Mouse (Mus musculus) heart, embryonic 14.5 days (tissue): ENCODE data around the gene Ccdc13. TPM values are rescaled to one million over a fixed set of nuclear protein-coding genes. Genes with fewer than 3 reads are reported as not detected.

ENCODE experiments used
- ATAC-seq: fragments of 200-750 bp; cut with Nextera tagmentation; 2 replicates; pipeline ENCODE4 v1.8.0; 2017; ENCODE audit warnings: low read depth, moderate TSS enrichment; ENCODE audit not compliant: insufficient number of reproducible peaks, insufficient read depth, low FRiP score
- H3K27ac ChIP-seq, 2 experiments: fragments of 200-500 bp in 1 of 2; fragments of 300-500 bp in 1 of 2; sonication (generic) in 1 of 2; replicated peaks in 1 of 2; 2 replicates each; pipeline ENCODE4 v1.5.1; 2012 to 2014; ENCODE audit warnings: low read depth in 2 of 2, low read length in 2 of 2, control low read depth in 1 of 2, mild to moderate bottlenecking in 1 of 2, mixed read lengths in 1 of 2; ENCODE audit not compliant: control insufficient read depth in 1 of 2, insufficient read depth in 1 of 2
- H3K27me3 ChIP-seq: fragments of 300-500 bp; sonication (generic); 2 replicates; pipeline ENCODE4 v1.6.1; 2014; ENCODE audit warnings: mild to moderate bottlenecking, low read length, control low read depth; ENCODE audit not compliant: control insufficient read depth, insufficient read depth
- H3K36me3 ChIP-seq: fragments of 300-500 bp; sonication (generic); 2 replicates; pipeline ENCODE4 v1.6.1; 2014; ENCODE audit warnings: mild to moderate bottlenecking, control low read depth, low read length, mixed read lengths; ENCODE audit not compliant: control insufficient read depth, insufficient read depth
- H3K4me1 ChIP-seq, 2 experiments: fragments of 200-500 bp in 1 of 2; fragments of 300-500 bp in 1 of 2; sonication (generic) in 1 of 2; 2 replicates each; pipeline ENCODE4 v1.6.1; 2012 to 2014; ENCODE audit warnings: low read length in 2 of 2, control low read depth in 1 of 2, mixed read lengths in 1 of 2; ENCODE audit not compliant: control insufficient read depth in 2 of 2, insufficient read depth in 2 of 2
- H3K4me2 ChIP-seq: fragments of 300-500 bp; sonication (generic); 2 replicates; pipeline ENCODE4 v1.6.1; 2014; ENCODE audit warnings: mild to moderate bottlenecking, low read length
- H3K4me3 ChIP-seq, 2 experiments: fragments of 200-500 bp in 1 of 2; fragments of 300-500 bp in 1 of 2; sonication (generic) in 1 of 2; 2 replicates each; pipeline ENCODE4 v1.5.1; 2012 to 2014; ENCODE audit warnings: low read length in 2 of 2, mild to moderate bottlenecking in 2 of 2, control low read depth in 1 of 2, low read depth in 1 of 2, moderate library complexity in 1 of 2; ENCODE audit not compliant: control insufficient read depth in 1 of 2, insufficient read depth in 1 of 2
- H3K9ac ChIP-seq: fragments of 300-500 bp; sonication (generic); 2 replicates; pipeline ENCODE4 v1.6.1; 2014; ENCODE audit warnings: mild to moderate bottlenecking, low read length
- H3K9me3 ChIP-seq: fragments of 300-500 bp; sonication (generic); 2 replicates; pipeline ENCODE4 v1.6.1; 2016; ENCODE audit warnings: low read length, control low read depth; ENCODE audit not compliant: control insufficient read depth
- WGBS: fragments of 180-500 bp; shearing (Covaris S2); extraction: QIAGEN DNeasy Blood & Tissue Kit; methylation state at CpG from one replicate; pipeline ENCODE4 v1.1.7; 2014; 5-methylcytosine and 5-hydroxymethylcytosine counted together
- polyA plus RNA-seq: library from polyadenylated mRNA; unstranded; fragments of >200 nt; fragmentation: Nextera tagmentation; extraction: Ambion mirVana; gene quantifications from 2 replicates; pipeline ENCODE4 v1.2.1, GENCODE M21; 2014

The Ccdc13 gene
- polyA plus RNA-seq, 1 experiment from 2014 or later = 0.27 TPM

- no peaks in the 10 kb centered on the region; a peak in 1 of 4 replicates for H3K4me1 ChIP-seq
- no peaks in the 10 kb centered on the region for H3K36me3 ChIP-seq
- 81% methylated on average over 9 of the region's 9 CpGs for WGBS
- H3K4me3 ChIP-seq = no peak overlapping the region
- H3K9me3 ChIP-seq = no peaks in the 10 kb centered on the region
- ATAC-seq = no peak
- no peak overlapping the region for H3K9ac ChIP-seq
- no peaks in the 10 kb centered on the region for H3K27me3 ChIP-seq
- no peak overlapping the region for H3K27ac ChIP-seq
- no peak overlapping the region for H3K4me2 ChIP-seq
These were observed 20.0 kb downstream of the Ccdc13 start for GRCm38 (mm10) chr9:121819073-121819770.

- no peaks in the 10 kb centered on the region for H3K36me3 ChIP-seq
- ATAC-seq = no peak
- H3K4me1 ChIP-seq = peaks cover 4 to 7% of the 10 kb centered on the region in 2 experiments
- no peak overlapping the region for H3K9ac ChIP-seq
- no peaks in the 10 kb centered on the region for H3K27me3 ChIP-seq
- no peak overlapping the region for H3K4me2 ChIP-seq
- H3K27ac ChIP-seq = no peak overlapping the region
- 17% methylated on average over 6 of the region's 6 CpGs for WGBS
- H3K9me3 ChIP-seq = no peaks in the 10 kb centered on the region
- no peak overlapping the region for H3K4me3 ChIP-seq
These were observed 24.1 kb downstream of the Ccdc13 start for GRCm38 (mm10) chr9:121815183-121815582.

- Histone ChIP-seq H3K9ac (peak overlapping the region; percentile 25; the same call in 1 of the 2 replicates), H3K36me3 (no peaks in the 10 kb centered on the region), H3K4me1 (peaks cover 12 to 18% of the 10 kb centered on the region in 2 experiments), H3K4me2 (no peak overlapping the region), H3K27me3 (no peaks in the 10 kb centered on the region), H3K9me3 (no peaks in the 10 kb centered on the region), H3K27ac (no peak overlapping the region), H3K4me3 (no peak overlapping the region)
- no peak for ATAC-seq
- WGBS = 34% methylated on average over 15 of the region's 15 CpGs
These were observed 29.0 kb downstream of the Ccdc13 start for GRCm38 (mm10) chr9:121810081-121810821.

GRCm38 (mm10) chr9:121808511-121808910 lies 30.8 kb downstream of the Ccdc13 start:
- Histone ChIP-seq H3K9ac (no peak overlapping the region), H3K4me3 (no peak overlapping the region), H3K4me1 (peaks cover 17 to 22% of the 10 kb centered on the region in 2 experiments), H3K4me2 (no peak overlapping the region), H3K9me3 (no peaks in the 10 kb centered on the region), H3K27me3 (no peaks in the 10 kb centered on the region), H3K36me3 (no peaks in the 10 kb centered on the region), H3K27ac (no peak overlapping the region)
- ATAC-seq = no peak
- WGBS = 91% methylated on average over 3 of the region's 3 CpGs

- Histone ChIP-seq H3K4me3 (no peak overlapping the region), H3K4me2 (no peak overlapping the region), H3K27ac (no peak overlapping the region), H3K4me1 (peaks cover 17 to 25% of the 10 kb centered on the region in 2 experiments), H3K36me3 (no peaks in the 10 kb centered on the region), H3K9me3 (no peaks in the 10 kb centered on the region), H3K27me3 (no peaks in the 10 kb centered on the region), H3K9ac (no peak overlapping the region)
- no peak for ATAC-seq
- 56% methylated on average over 7 of the region's 7 CpGs for WGBS
These were observed 31.3 kb downstream of the Ccdc13 start for GRCm38 (mm10) chr9:121807947-121808346.

GRCm38 (mm10) chr9:121807546-121807945 lies 31.7 kb downstream of the Ccdc13 start:
- 52% methylated on average over 1 of the region's 1 CpGs for WGBS
- H3K4me1 ChIP-seq = peaks cover 19 to 27% of the 10 kb centered on the region in 2 experiments
- H3K4me3 ChIP-seq = no peak overlapping the region

GRCm38 (mm10) chr9:121802747-121803146 lies 36.5 kb downstream of the Ccdc13 start:
- no peaks in the 10 kb centered on the region for H3K9me3 ChIP-seq
- no peak overlapping the region for H3K27ac ChIP-seq
- no peaks in the 10 kb centered on the region for H3K27me3 ChIP-seq
- peaks cover 9 to 23% of the 10 kb centered on the region in 2 experiments for H3K4me1 ChIP-seq
- H3K4me3 ChIP-seq = no peak overlapping the region
- no peak overlapping the region for H3K9ac ChIP-seq
- H3K36me3 ChIP-seq = no peaks in the 10 kb centered on the region
- 53% methylated on average over 7 of the region's 7 CpGs for WGBS
- ATAC-seq = no peak
- no peak overlapping the region for H3K4me2 ChIP-seq

More at GRCm38 (mm10) chr9:121807546-121807945, 31.7 kb downstream of the Ccdc13 start:
- no peaks in the 10 kb centered on the region for H3K27me3 ChIP-seq
- H3K27ac ChIP-seq = no peak overlapping the region
- no peak overlapping the region for H3K4me2 ChIP-seq
- no peak overlapping the region for H3K9ac ChIP-seq
- ATAC-seq = no peak
- no peaks in the 10 kb centered on the region for H3K36me3 ChIP-seq
- H3K9me3 ChIP-seq = no peaks in the 10 kb centered on the region
